ENCODE assay signal across 12 mouse cellular contexts in the genomic region with DNA sequence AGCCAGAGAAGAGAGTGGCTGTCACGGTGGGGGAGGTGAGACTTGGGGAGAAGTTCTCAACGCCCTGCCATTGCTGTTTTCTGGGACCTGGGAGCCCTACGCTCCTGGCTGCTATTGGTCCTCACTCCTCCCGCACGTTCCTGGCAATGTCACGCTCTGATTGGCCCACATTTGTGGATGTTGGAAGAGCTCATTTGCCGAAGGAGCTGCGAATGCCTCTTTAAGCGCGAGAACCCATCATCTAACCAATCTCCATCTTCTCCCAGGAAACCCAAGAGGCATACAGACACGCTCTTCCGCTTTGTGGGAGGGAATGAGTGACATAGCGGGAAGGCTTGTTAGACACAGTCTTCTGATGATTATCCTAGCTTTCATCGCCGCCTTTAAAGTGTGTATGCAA.
DNase-seq lines count a peak whose midpoint lies in the region; ATAC-seq and TF ChIP-seq lines count a peak whose summit lies in the region.
"Had no signal": no experiment of that assay in that cellular context is flagged by ENCODE, and none has a peak within 500 bp of the region (broad histone marks: within the 10 kb centered on the region; RNA-seq: fewer than 3 reads in every experiment).

No protein-coding gene starts in this region.

- H3K36me3 ChIP-seq in testis, adult 2 months (ENCODE audit: control insufficient read depth, insufficient read depth, low read length): no peaks in the 10 kb centered on the region
- H3K36me3 ChIP-seq: heart, embryonic 12.5 days had no signal

- H3K27ac ChIP-seq in testis, adult 2 months (ENCODE audit: control insufficient read depth, insufficient read depth, low read depth, low read length): no peak overlapping the region
- H3K27ac ChIP-seq: liver, embryonic 14.5 days had no signal

- TF ChIP-seq POLR2A in testis, adult 2 months (IDR thresholded peaks at IDR 0.05; ENCODE audit: control insufficient read depth, low read depth, low read length): no peak

- H3K4me3 ChIP-seq in testis, adult 2 months (ENCODE audit: control insufficient read depth, low read depth, low read length): peak overlapping the region; percentile 52
- H3K4me3 ChIP-seq: heart, embryonic 12.5 days had no signal

- ATAC-seq in cerebellum, adult (ENCODE audit: insufficient number of reproducible peaks, low FRiP score, low TSS enrichment): 0 out of 2 replicates have a peak, but pooled peaks have one; percentile 38

- intact Hi-C loops in left cerebral cortex, postnatal 10 days (cut with DNase I): loop anchor here (5.0 kb wide), 2 partner anchors 39 to 81 kb away; no protein-coding TSS in a partner anchor

- H3K4me1 ChIP-seq in testis, adult 2 months (ENCODE audit: control insufficient read depth, insufficient read depth, low read length): peaks cover 2% of the 10 kb centered on the region; the same call in 1 of the 2 replicates

- no peak for DNase-seq in cerebellum, postnatal 14 days
- no peak for DNase-seq in testis, postnatal 14 days (ENCODE audit: low spot score)
- peak; percentile 40 to 46 for DNase-seq in left cerebral cortex, postnatal 10 days (ENCODE audit: extremely low spot score in 1 of 2, low spot score in 2 of 2)
- DNase-seq in telencephalon, adult 2 months (ENCODE audit: low read depth, low spot score): peak; percentile 75
- DNase-seq in thymus, adult 18-20 months: no peak
- DNase-seq in gastrocnemius, postnatal 10 days: no peak
- DNase-seq: kidney, adult 11 months; thymus, postnatal 4 days had no signal

- TF ChIP-seq CTCF in testis, adult 2 months (IDR thresholded peaks at IDR 0.05; ENCODE audit: control insufficient read depth, insufficient read depth, insufficient replicate concordance, low read depth, low read length): no peak

- H3K27me3 ChIP-seq in testis, adult 2 months (ENCODE audit: control insufficient read depth, insufficient read depth, low read length): no peaks in the 10 kb centered on the region
- H3K27me3 ChIP-seq: heart, embryonic 12.5 days had no signal

Comparison
In these comparisons a context has a peak if more than half of its experiments do, and no peak if none do; other contexts are left out.
1. DNase-seq: peak in left cerebral cortex, postnatal 10 days (2 of 2) and telencephalon, adult 2 months (single experiment); none in cerebellum, postnatal 14 days (0 of 2), testis, postnatal 14 days (single experiment), thymus, adult 18-20 months (0 of 2) and gastrocnemius, postnatal 10 days (single experiment).